Mouse (Mus musculus): ENCODE results near the gene Emilin3.

DNA sequence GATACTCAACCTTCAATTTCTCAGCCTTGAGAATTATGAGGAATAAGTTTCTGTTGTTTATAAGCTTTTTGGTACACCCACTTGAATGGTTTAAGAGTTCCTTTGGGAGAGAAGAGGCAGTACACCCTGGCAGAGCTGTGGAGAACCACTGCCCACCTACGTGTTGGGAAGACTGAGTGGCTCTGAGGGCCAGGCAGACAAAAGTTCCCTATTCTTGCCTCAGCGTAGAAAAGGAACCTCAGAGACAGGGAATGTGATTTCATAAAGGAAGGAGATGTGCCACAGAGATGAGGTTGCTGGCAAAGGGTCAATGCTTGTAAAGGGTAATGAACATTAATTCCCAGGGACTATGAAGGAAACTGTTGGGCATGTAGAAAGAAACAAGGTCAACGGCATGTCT is 42.4 kb upstream of the Emilin3 start:
- TF ChIP-seq CTCF (IDR thresholded peaks at IDR 0.05; ENCODE audit: low read depth) (no peak), EP300 (IDR thresholded peaks at IDR 0.05; ENCODE audit: low read depth) (no peak)
